Mouse (Mus musculus) myocyte (in vitro differentiated cells): ENCODE measurements around the gene Cryl1. TPM values are rescaled to one million over a fixed set of nuclear protein-coding genes. Genes with fewer than 3 reads are reported as not detected.

ENCODE experiments used
- H3K27me3 ChIP-seq: one replicate; pipeline ENCODE4 v1.6.1; 2011; ENCODE audit not compliant: control insufficient read depth, insufficient read depth, insufficient read length
- H3K36me3 ChIP-seq: one replicate; pipeline ENCODE4 v1.6.1; 2011; ENCODE audit not compliant: control insufficient read depth, insufficient read depth
- H3K4me2 ChIP-seq: one replicate; pipeline ENCODE4 v1.6.1; 2011; ENCODE audit warnings: low read depth, control low read depth
- H3K4me3 ChIP-seq: one replicate; pipeline ENCODE4 v1.5.1; 2011; ENCODE audit warnings: mild to moderate bottlenecking, control low read depth, moderate library complexity
- H3K79me2 ChIP-seq: one replicate; pipeline ENCODE4 v1.6.1; 2011; ENCODE audit not compliant: control insufficient read depth, insufficient read depth
- H3ac ChIP-seq: one replicate; pipeline ENCODE4 v1.6.1; 2011; ENCODE audit not compliant: control insufficient read depth, insufficient read length
- CEBPB ChIP-seq: IDR thresholded peaks from 2 replicates; pipeline ENCODE4 v1.6.1; 2011; ENCODE audit warnings: mild to moderate bottlenecking, moderate library complexity; ENCODE audit not compliant: poor library complexity, insufficient read depth, severe bottlenecking
- E2F4 ChIP-seq: IDR thresholded peaks from one replicate; pipeline ENCODE4 v1.6.1; 2011; ENCODE audit warnings: mild to moderate bottlenecking, control low read depth, moderate library complexity; ENCODE audit not compliant: insufficient read depth
- MAX ChIP-seq: IDR thresholded peaks from one replicate; pipeline ENCODE4 v1.6.1; 2011; ENCODE audit warnings: low read depth, mild to moderate bottlenecking, control low read depth
- MYOD1 ChIP-seq, 3 experiments: IDR thresholded peaks; one replicate each; pipeline ENCODE4 v1.6.1; 2011; ENCODE audit warnings: control low read depth in 2 of 3, low read depth in 2 of 3, mild to moderate bottlenecking in 2 of 3, moderate library complexity in 1 of 3; ENCODE audit not compliant: insufficient read length in 2 of 3, control insufficient read depth in 1 of 3
- MYOG ChIP-seq, 3 experiments: IDR thresholded peaks; one replicate each; pipeline ENCODE4 v1.6.1; 2011; ENCODE audit warnings: control low read depth in 2 of 3, low read depth in 2 of 3, mild to moderate bottlenecking in 2 of 3; ENCODE audit not compliant: insufficient read length in 2 of 3, control insufficient read depth in 1 of 3, insufficient read depth in 1 of 3
- POLR2A ChIP-seq: IDR thresholded peaks from one replicate; pipeline ENCODE4 v1.6.1; 2011; ENCODE audit warnings: low read depth, mild to moderate bottlenecking, control low read depth, moderate library complexity; ENCODE audit not compliant: insufficient read length
- POLR2AphosphoS2 ChIP-seq: IDR thresholded peaks from one replicate; pipeline ENCODE4 v1.6.1; 2011; ENCODE audit warnings: low read depth, control low read depth; ENCODE audit not compliant: insufficient read length
- REST ChIP-seq: IDR thresholded peaks from one replicate; pipeline ENCODE4 v1.6.1; 2011; ENCODE audit warnings: mild to moderate bottlenecking, control low read depth, moderate library complexity; ENCODE audit not compliant: insufficient read depth, insufficient read length
- SRF ChIP-seq: IDR thresholded peaks from one replicate; pipeline ENCODE4 v1.6.1; 2011; ENCODE audit warnings: low read depth; ENCODE audit not compliant: control insufficient read depth, insufficient read length
- TCF12 ChIP-seq: IDR thresholded peaks from one replicate; pipeline ENCODE4 v1.6.1; 2011; ENCODE audit warnings: mild to moderate bottlenecking, control low read depth; ENCODE audit not compliant: poor library complexity, insufficient read depth, severe bottlenecking
- TCF3 ChIP-seq: IDR thresholded peaks from one replicate; pipeline ENCODE4 v1.6.1; 2011; ENCODE audit warnings: low read depth, control low read depth; ENCODE audit not compliant: insufficient read length
- USF1 ChIP-seq: IDR thresholded peaks from one replicate; pipeline ENCODE4 v1.6.1; 2011; ENCODE audit warnings: low read depth, mild to moderate bottlenecking, control low read depth, moderate library complexity
- polyA plus RNA-seq: library from polyadenylated mRNA; unstranded; fragments of >200 nt; fragmentation: generic; extraction: Trizol; gene quantifications from one replicate; pipeline ENCODE4 v1.2.1, GENCODE M21; 2012; ENCODE audit warnings: missing spikeins

Gene Cryl1
- polyA plus RNA-seq, 1 experiment = 0.72 TPM

DNA sequence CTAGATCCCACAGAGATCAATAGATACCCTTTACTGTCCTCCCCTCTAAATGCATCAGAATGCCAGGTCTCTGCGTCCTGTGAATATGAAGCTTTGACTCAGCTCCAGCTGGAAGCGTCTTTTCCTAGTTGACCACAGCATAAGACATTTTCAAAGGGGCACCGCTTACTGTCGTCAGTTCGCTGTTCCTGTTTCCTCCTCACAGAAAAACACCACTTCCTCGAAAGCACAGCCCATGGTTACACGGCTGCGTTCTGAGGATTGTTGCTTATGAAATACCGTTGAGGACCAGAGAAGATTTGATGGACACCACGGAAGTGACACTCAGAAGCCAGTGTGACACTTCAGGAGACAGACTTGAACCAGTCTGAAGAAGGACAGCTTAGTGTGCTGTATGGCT is 134.4 kb downstream of the Cryl1 start:
- TF ChIP-seq TCF3 (no peak), MAX (no peak), POLR2AphosphoS2 (no peak), MYOD1 (IDR thresholded peaks at IDR 0.05; ENCODE audit: control insufficient read depth in 1 of 3, insufficient read length in 2 of 3, low read depth in 2 of 3) (no peak), REST (no peak), CEBPB (no peak), USF1 (no peak), E2F4 (no peak), POLR2A (no peak), SRF (no peak), TCF12 (no peak), MYOG (IDR thresholded peaks at IDR 0.05; ENCODE audit: control insufficient read depth in 1 of 3, insufficient read depth in 1 of 3, insufficient read length in 2 of 3, low read depth in 2 of 3) (no peak)
- no peak overlapping the region for H3ac ChIP-seq
- H3K79me2 ChIP-seq = no peaks in the 10 kb centered on the region
- no peak overlapping the region for H3K4me3 ChIP-seq
- H3K4me2 ChIP-seq = no peak overlapping the region
- no peaks in the 10 kb centered on the region for H3K27me3 ChIP-seq
- H3K36me3 ChIP-seq = no peaks in the 10 kb centered on the region

DNA sequence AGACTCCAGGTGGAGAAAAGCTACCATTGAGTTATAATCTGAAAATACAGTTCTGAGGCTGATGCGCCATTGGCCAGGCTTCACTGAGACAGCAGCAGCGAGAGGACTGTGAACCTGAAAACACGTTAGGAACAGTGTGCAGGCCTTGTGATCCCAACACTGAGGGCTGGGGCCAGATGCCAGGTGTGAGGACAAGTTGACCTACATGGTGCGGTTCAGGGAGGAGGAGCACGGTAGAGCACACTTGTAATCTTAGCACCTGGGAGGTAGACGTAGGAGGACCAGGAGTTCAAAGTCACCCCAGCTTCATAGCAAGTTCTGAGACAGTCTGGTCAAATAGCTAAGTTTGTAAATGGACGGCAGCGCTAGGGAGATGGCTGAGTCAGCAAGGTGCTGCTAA is 139.0 kb downstream of the Cryl1 start:
- no peak overlapping the region for H3K4me3 ChIP-seq
- no peak overlapping the region for H3ac ChIP-seq
- H3K79me2 ChIP-seq = no peaks in the 10 kb centered on the region
- no peaks in the 10 kb centered on the region for H3K36me3 ChIP-seq
- H3K27me3 ChIP-seq = no peaks in the 10 kb centered on the region
- no peak overlapping the region for H3K4me2 ChIP-seq
- TF ChIP-seq SRF (no peak), POLR2AphosphoS2 (no peak), USF1 (no peak), MYOD1 (IDR thresholded peaks at IDR 0.05; ENCODE audit: control insufficient read depth in 1 of 3, insufficient read length in 2 of 3, low read depth in 2 of 3) (no peak), TCF12 (no peak), CEBPB (no peak), MYOG (IDR thresholded peaks at IDR 0.05; ENCODE audit: control insufficient read depth in 1 of 3, insufficient read depth in 1 of 3, insufficient read length in 2 of 3, low read depth in 2 of 3) (no peak), REST (no peak), POLR2A (no peak), E2F4 (no peak), MAX (no peak), TCF3 (no peak)

DNA sequence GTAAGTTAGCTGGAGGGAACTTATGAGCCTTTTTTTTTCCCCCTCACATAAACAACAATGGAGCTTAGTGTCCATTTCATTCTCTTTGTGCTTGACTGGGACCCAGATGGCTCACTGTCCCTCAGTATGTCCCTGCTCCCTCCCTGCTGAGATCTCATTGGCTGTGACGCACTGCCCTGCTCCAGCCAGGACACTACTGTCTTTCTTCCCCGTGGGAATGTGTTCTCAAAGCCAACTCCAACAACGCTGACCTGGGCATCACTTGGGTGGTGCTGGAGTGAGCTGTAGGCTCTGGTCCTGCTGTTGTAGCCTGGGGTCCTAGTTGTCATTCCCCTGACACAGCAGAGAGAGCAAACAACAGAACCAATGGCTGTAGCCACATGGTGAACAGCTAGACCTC is 149.7 kb downstream of the Cryl1 start:
- no peaks in the 10 kb centered on the region for H3K27me3 ChIP-seq
- no peak overlapping the region for H3K4me3 ChIP-seq
- H3K4me2 ChIP-seq = no peak overlapping the region
- H3K36me3 ChIP-seq = no peaks in the 10 kb centered on the region
- H3ac ChIP-seq = no peak overlapping the region
- TF ChIP-seq MYOD1 (IDR thresholded peaks at IDR 0.05; ENCODE audit: control insufficient read depth in 1 of 3, insufficient read length in 2 of 3, low read depth in 2 of 3) (no peak), E2F4 (no peak), SRF (no peak), USF1 (no peak), POLR2AphosphoS2 (no peak), MAX (no peak), MYOG (IDR thresholded peaks at IDR 0.05; ENCODE audit: control insufficient read depth in 1 of 3, insufficient read depth in 1 of 3, insufficient read length in 2 of 3, low read depth in 2 of 3) (no peak), TCF3 (no peak)
- no peaks in the 10 kb centered on the region for H3K79me2 ChIP-seq

DNA sequence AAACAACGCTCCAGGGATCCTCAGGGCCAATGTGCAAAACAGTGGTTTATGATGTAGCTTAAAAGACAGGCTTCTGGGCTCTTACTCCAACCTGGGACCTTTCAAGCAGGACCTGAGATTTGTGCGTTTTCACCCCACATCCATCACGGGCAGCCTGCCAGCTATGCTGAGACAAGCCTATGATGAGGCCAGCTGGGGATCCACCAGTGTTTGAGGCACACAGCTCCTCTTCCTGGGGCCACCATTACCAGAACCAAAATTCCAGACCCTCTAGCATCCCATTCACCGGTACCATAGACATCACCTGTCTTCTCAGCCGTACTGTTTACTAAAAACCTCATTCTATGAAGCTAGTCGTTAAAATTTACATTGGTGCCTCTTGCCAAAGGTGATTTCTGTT is 151.8 kb downstream of the Cryl1 start:
- Histone ChIP-seq H3K27me3 (no peaks in the 10 kb centered on the region), H3K79me2 (no peaks in the 10 kb centered on the region), H3ac (no peak overlapping the region), H3K36me3 (no peaks in the 10 kb centered on the region), H3K4me2 (no peak overlapping the region), H3K4me3 (no peak overlapping the region)
- TF ChIP-seq MAX = no peak
- TF ChIP-seq POLR2A = no peak
- TF ChIP-seq USF1 = no peak
- TF ChIP-seq TCF12 = no peak
- TF ChIP-seq TCF3 = no peak
- TF ChIP-seq POLR2AphosphoS2 = no peak
- TF ChIP-seq MYOD1 (IDR thresholded peaks at IDR 0.05; ENCODE audit: control insufficient read depth in 1 of 3, insufficient read length in 2 of 3, low read depth in 2 of 3) = no peak
- no peak for TF ChIP-seq MYOG (IDR thresholded peaks at IDR 0.05; ENCODE audit: control insufficient read depth in 1 of 3, insufficient read depth in 1 of 3, insufficient read length in 2 of 3, low read depth in 2 of 3)
- no peak for TF ChIP-seq E2F4
- TF ChIP-seq REST = no peak

DNA sequence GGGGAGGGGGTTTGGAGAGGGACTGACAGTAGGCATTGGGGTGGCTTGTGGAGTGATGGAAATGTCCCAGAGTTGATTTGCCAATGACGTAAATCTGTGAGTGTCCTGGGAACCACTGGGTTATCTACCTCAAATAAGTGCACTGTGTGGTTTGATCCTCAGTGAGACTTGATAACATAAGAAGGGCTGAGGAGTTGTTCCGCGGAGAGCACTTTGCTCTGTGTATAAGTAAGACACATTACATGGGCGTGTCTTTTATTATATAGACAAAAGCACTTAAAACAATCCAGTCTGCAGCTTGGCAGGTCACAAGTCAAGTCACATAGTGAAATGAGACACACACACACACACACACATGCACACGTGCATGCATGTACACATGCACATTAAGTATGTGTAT is 155.4 kb downstream of the Cryl1 start:
- no peak for TF ChIP-seq REST
- no peak for TF ChIP-seq POLR2AphosphoS2
- TF ChIP-seq TCF12 = no peak
- no peak for TF ChIP-seq POLR2A
- TF ChIP-seq SRF = no peak
- no peak for TF ChIP-seq MYOD1 (IDR thresholded peaks at IDR 0.05; ENCODE audit: control insufficient read depth in 1 of 3, insufficient read length in 2 of 3, low read depth in 2 of 3)
- no peak for TF ChIP-seq MYOG (IDR thresholded peaks at IDR 0.05; ENCODE audit: control insufficient read depth in 1 of 3, insufficient read depth in 1 of 3, insufficient read length in 2 of 3, low read depth in 2 of 3)
- TF ChIP-seq TCF3 = no peak
- TF ChIP-seq USF1 = no peak
- no peaks in the 10 kb centered on the region for H3K79me2 ChIP-seq
- no peak overlapping the region for H3K4me2 ChIP-seq
- H3ac ChIP-seq = no peak overlapping the region
- H3K27me3 ChIP-seq = no peaks in the 10 kb centered on the region
- no peaks in the 10 kb centered on the region for H3K36me3 ChIP-seq
- H3K4me3 ChIP-seq = no peak overlapping the region
